Mouse (Mus musculus) spleen, adult 2 months (tissue): Measurements from ENCODE around the gene Tlx2. TPM values are rescaled to one million over a fixed set of nuclear protein-coding genes. Genes with fewer than 3 reads are reported as not detected.
A peak's percentile ranks its signal among the peaks of the same experiment; 100 is the strongest.

ENCODE experiments used
- DNase-seq, 2 experiments: peaks; one replicate each; pipeline versions ENCODE4 v3.0.0 to v3.0.0-alpha.2; 2012 to 2021; ENCODE audit warnings: low spot score in 2 of 2, low read depth in 1 of 2
- H3K27ac ChIP-seq: fragments of 200-500 bp; 2 replicates; pipeline ENCODE4 v1.5.1; 2012; ENCODE audit warnings: low read length, inconsistent platforms; ENCODE audit not compliant: insufficient read depth
- H3K27me3 ChIP-seq: fragments of 200-500 bp; 2 replicates; pipeline ENCODE4 v1.6.1; 2012; ENCODE audit warnings: mild to moderate bottlenecking, moderate library complexity, low read length, inconsistent platforms; ENCODE audit not compliant: control insufficient read depth, insufficient read depth
- H3K36me3 ChIP-seq: fragments of 200-500 bp; 2 replicates; pipeline ENCODE4 v1.6.1; 2012; ENCODE audit warnings: mild to moderate bottlenecking, low read length, inconsistent platforms; ENCODE audit not compliant: control insufficient read depth, insufficient read depth
- H3K4me1 ChIP-seq: fragments of 200-500 bp; 2 replicates; pipeline ENCODE4 v1.6.1; 2011; ENCODE audit warnings: inconsistent platforms; ENCODE audit not compliant: control insufficient read depth, insufficient read depth, insufficient read length
- H3K4me3 ChIP-seq: fragments of 200-500 bp; 2 replicates; pipeline ENCODE4 v1.5.1; 2011; ENCODE audit warnings: mild to moderate bottlenecking, inconsistent platforms; ENCODE audit not compliant: insufficient read depth, insufficient read length; ENCODE audit errors: extremely low read depth
- CTCF ChIP-seq: fragments of 200-500 bp; IDR thresholded peaks from 2 replicates; pipeline ENCODE4 v1.5.1; 2011; ENCODE audit warnings: mild to moderate bottlenecking, inconsistent platforms; ENCODE audit not compliant: insufficient read depth, insufficient read length, insufficient replicate concordance; ENCODE audit errors: extremely low read depth
- POLR2A ChIP-seq: fragments of 200-500 bp; IDR thresholded peaks from 2 replicates; pipeline ENCODE4 v1.6.1; 2011; ENCODE audit warnings: low read depth, low read length, inconsistent platforms
- WGBS: fragments of 180-500 bp; shearing (Covaris S2); methylation state at CpG from one replicate; pipeline ENCODE4 v1.1.7; 2018; 5-methylcytosine and 5-hydroxymethylcytosine counted together
- polyA plus RNA-seq: library from polyadenylated mRNA; depleted of rRNA; stranded (reverse); fragments of >200 nt; gene quantifications from 2 replicates; pipeline ENCODE4 v1.2.3, GENCODE M21; 2012

The Tlx2 gene
- polyA plus RNA-seq, 1 experiment, result 0.16 TPM

GRCm38 (mm10) chr6:83115682-83116372, 45.7 kb upstream of the Tlx2 start:
- Histone ChIP-seq H3K36me3 (peaks cover 2% of the 10 kb centered on the region), H3K27ac (peak overlapping the region; percentile 43), H3K4me1 (peaks cover 17% of the 10 kb centered on the region)

GRCm38 (mm10) chr6:83115011-83115671, 45.0 kb upstream of the Tlx2 start, which contains the start of gene Mogs:
Gene Mogs, plus strand, starts transcription at chr6:83115496.
- peak within 1 kb of the TSS; percentile 75 for H3K4me3 ChIP-seq
- H3K4me1 ChIP-seq, result peaks cover 12% of the 10 kb centered on the region
- H3K36me3 ChIP-seq, result peaks cover 2% of the 10 kb centered on the region
- no peaks in the 10 kb centered on the region for H3K27me3 ChIP-seq
- H3K27ac ChIP-seq, result peak within 1 kb of the TSS; percentile 88
- peak; percentile 74 to 94 for DNase-seq
- TF ChIP-seq CTCF (peak; percentile 14; the same call in 1 of the 2 replicates), POLR2A (peak; percentile 97)
- WGBS, result under 1% methylated on average over 49 of the region's 58 CpGs

More at GRCm38 (mm10) chr6:83115682-83116372, 45.7 kb upstream of the Tlx2 start:
- peak overlapping the region; percentile 75 for H3K4me3 ChIP-seq
- DNase-seq, result peak in 1 of 2 experiments; percentile 36
- no peak for TF ChIP-seq CTCF
- TF ChIP-seq POLR2A, result no peak
- H3K27me3 ChIP-seq, result no peaks in the 10 kb centered on the region
- 3% methylated on average over 41 of the region's 48 CpGs for WGBS

DNA sequence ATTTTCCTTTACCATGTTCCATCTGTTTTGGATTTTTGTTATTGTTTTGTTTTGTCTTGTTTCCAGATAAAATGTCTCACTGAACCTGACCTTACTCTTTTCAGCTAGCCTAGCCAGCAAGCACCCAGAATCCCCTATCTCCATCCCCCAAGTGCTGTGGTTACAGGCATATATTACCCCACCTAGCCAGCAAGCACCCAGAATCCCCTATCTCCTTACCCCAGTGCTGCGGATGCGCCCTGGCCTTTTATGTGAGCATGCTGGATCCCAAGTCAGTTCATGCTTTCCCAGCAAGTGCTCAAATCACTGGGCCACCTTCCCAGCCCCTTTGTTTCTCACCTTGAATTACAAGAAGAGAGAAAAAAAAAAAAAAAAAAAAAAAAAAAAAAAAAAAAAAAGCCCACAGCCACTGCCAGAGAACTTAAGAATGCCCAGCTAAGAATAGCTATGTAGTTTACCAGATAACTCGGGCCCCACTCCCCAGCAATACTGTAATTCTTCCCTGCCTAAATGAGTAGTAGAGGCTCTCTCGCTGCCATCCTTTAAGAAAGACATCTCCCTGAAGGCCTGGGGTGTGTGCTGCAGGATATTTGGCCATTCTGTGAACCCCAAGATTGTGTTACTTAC, 41.5 kb upstream of the Tlx2 start:
- 84% methylated on average over 4 of the region's 4 CpGs for WGBS
- no peak for TF ChIP-seq POLR2A
- TF ChIP-seq CTCF, result no peak
- Histone ChIP-seq H3K27ac (no peak overlapping the region), H3K36me3 (no peaks in the 10 kb centered on the region), H3K4me3 (no peak overlapping the region), H3K4me1 (peaks cover 7% of the 10 kb centered on the region), H3K27me3 (no peaks in the 10 kb centered on the region)
- DNase-seq, result no peak

DNA sequence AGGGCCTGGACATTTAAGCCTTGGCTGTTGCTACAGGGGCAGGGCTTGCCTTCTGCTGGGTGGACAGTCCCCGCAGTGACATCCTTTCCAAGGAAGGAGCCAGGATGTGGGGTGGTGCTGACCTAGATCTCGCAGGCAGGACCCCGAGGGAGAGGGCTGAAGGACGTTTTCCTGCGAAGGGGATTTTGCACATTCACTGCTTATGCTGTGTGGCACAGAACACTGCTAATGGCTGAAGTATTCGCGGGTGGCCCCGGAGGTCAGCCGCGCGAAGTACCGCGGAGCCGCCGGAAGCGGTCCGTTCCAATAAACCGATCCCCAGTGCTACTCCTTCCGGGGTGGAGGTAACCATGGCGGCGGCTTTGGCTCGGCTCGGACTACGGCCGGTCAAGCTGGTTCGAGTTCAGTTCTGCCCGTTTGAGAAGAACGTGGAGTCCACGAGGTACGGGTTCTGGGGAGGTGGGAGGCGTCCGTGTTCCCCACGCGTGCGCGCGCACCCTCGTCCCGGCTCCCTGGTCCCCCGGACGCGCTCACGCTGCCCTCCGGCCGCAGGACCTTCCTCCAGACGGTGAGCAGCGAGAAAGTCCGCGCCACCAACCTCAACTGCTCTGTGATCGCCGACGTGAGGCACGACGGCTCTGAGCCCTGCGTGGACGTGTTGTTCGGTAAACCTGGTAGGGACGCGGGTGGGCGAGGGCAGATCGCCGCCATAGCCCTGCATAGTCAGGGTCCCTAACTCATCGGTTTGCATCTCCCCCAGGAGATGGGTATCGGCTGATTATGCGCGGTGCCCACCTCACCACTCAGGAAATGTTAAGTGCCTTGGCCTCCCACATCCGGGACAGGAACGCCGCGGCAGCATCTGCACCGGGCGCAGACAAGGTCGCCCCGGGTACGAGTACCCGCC, 38.9 kb upstream of the Tlx2 start, which contains the start of gene Mrpl53:
Mrpl53 (plus strand) TSS at position 279 of the 907 bp plus-strand sequence.
- under 1% methylated on average over 76 of the region's 76 CpGs for WGBS

GRCm38 (mm10) chr6:83107566-83108400, 37.7 kb upstream of the Tlx2 start:
- no peak overlapping the region for H3K4me3 ChIP-seq
- peak; percentile 76; the same call in 1 of the 2 replicates for TF ChIP-seq CTCF
- TF ChIP-seq POLR2A, result no peak
- H3K27ac ChIP-seq, result no peak overlapping the region
- H3K4me1 ChIP-seq, result peaks cover 7% of the 10 kb centered on the region; the same call in 1 of the 2 replicates
- WGBS, result 50% methylated on average over 13 of the region's 13 CpGs
- peak in 1 of 2 experiments; percentile 74 for DNase-seq
- no peaks in the 10 kb centered on the region; the same call in 1 of the 2 replicates for H3K36me3 ChIP-seq
- H3K27me3 ChIP-seq, result no peaks in the 10 kb centered on the region

More for the DNA sequence above, 38.9 kb upstream of the Tlx2 start, which contains the start of gene Mrpl53:
- Histone ChIP-seq H3K27ac (peak within 1 kb of the TSS; percentile 88), H3K4me3 (peak within 1 kb of the TSS; percentile 93), H3K4me1 (peaks cover 2% of the 10 kb centered on the region; the same call in 1 of the 2 replicates), H3K27me3 (no peaks in the 10 kb centered on the region), H3K36me3 (no peaks in the 10 kb centered on the region)
- DNase-seq, result peak in 1 of 2 experiments; percentile 75
- TF ChIP-seq CTCF (no peak; the same call in 1 of the 2 replicates), POLR2A (peak; percentile 61)

DNA sequence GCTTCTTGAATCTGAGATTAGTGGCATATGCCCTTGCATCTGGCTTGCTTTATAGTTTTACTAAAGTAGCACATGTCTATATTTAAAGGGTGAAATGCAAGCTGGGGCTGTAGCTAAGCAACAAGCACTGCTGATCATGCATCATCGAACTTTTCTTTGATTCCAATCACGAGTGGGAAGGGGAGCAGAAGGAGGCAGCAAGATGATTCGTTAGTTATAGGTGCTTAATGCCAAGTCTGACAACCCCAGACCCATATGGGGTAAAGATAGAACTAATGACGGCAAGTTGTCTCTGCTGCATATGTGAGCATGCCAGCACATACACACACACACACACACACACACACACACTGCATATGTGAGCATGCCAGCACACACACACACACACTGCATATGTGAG, 34.1 kb upstream of the Tlx2 start:
- TF ChIP-seq CTCF, result no peak
- no peak for TF ChIP-seq POLR2A
- H3K4me1 ChIP-seq, result peaks cover 13% of the 10 kb centered on the region

More for the DNA sequence above, 34.1 kb upstream of the Tlx2 start:
- 89% methylated on average over 4 of the region's 4 CpGs for WGBS
- H3K27ac ChIP-seq, result no peak overlapping the region
- H3K4me3 ChIP-seq, result no peak overlapping the region
- no peaks in the 10 kb centered on the region for H3K27me3 ChIP-seq
- no peak for DNase-seq
- no peaks in the 10 kb centered on the region; the same call in 1 of the 2 replicates for H3K36me3 ChIP-seq
